Mouse (Mus musculus): ENCODE measurements around the gene Nfatc2.

The Nfatc2 gene

DNA sequence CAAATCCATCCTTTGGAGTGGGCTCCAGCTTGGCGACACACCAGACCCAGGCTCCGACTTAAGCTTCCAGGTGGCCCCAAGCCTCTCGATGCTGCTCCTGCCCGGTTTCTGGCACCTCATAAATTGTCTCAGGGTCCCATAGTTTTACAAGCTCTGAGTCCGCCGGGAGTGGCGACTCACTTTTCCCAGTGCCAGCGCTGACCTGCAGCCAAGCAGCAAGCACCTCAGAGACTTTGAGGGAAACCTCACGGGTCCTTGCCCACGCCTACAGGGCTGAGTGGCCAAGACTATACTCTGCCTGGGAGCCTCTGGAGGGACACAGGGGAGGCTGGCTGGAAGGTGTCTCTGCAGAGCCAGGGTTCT is 74.0 kb downstream of the Nfatc2 start:
- DNase-seq (ENCODE audit: low spot score): no peak

DNA sequence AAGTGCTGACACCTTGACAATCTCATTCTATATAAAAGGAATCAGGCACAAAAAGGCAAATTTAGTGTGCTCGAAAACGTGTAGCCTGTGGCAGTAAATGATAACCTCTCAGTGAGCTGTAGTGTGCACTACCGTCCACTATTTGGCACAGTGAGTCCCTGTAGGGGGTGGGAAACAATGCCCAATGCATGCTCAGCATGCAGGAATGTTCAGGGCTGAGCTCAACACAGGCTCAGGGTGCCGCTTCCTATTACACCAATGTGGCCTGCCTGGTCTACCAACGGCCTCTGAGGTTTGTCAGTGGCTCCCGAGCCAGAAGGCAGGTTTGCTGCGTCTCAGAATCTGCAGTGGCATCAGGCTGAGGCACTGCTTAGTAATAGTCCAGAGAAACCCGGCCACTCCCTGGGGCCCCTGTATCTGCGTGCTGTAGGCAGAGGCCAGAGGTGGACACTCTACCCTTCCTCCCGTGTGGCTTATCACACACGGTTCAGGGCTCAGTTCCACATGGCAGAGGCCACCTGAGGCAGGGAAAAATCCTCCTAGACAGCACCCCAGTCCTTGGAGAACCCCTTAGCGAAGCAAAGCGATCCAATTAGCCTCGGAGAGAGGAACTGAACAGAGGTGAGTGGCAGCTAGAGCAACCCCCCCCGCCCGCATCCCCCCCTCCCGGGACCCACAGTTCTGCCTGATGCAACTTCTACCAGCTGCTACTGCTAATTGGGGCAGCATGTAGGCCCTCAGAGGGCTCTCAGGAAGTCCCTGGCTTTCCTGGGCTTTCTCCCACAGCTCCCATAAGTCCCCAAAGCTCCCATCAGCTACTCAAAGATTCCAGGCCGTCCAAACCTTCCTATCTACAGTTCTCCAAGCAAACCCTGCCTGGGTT is 74.7 kb downstream of the Nfatc2 start:
- no peak for DNase-seq (ENCODE audit: low spot score)

DNA sequence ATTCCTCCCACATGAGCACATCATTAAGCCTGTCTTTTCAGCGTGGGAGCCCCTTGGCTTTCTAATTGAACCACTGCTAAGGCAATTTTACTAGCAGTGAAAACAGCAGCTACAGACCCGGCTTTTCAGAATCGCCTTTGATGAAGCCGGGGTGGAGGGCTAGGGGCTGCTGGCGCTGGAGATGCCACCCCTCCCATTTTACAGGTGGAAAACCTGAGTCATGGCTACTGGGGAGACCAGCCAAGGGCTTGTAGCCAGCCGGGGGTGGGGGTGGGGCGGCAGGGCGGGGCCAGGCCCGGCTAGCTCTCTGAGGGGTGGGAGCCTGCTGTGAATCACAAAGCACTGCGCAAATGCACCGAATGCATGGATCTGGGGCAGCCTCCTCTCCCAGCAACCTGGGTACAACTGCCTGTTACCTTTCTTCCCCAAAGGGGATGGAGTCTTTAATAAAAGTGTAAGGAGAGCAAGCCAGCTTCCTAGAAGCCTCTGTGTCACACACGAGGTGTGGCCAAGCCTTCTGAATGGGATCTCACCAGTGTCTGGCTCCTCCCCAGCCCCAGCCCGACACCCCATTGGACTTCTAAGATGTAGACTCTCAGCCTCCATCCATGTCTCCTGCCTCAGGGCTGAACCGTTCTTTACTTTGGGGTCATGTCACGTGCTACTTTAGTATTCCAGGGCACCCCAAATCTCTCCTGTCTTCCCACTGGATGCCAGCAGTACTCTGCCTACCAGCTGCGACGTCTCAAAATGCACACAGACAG is 75.9 kb downstream of the Nfatc2 start:
- DNase-seq (ENCODE audit: low spot score): no peak

DNA sequence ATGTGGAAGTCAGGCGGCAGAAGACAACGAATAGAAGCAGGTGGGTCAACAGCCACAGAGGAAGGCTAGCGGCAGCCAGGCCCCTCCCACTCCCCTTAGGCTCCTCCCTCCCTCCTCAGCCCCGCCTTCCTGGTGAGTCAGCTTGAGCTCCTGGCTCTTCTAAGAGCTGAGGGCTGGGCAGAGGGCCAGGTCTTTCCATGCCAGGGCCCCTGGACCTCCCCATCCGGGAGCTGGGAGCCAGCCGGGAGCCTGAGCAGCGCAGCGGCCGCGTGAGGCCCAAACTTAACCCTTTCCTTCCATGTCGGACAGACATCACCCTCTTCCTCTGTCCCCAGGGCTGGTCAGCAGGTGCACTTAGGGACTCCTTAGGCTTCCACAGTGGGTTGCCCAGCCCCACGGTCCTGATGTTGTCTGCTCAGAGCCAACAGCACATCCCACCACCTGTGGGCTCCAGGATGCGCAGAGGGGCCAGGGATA is 76.5 kb downstream of the Nfatc2 start:
- DNase-seq (ENCODE audit: low spot score): peak; percentile 90

DNA sequence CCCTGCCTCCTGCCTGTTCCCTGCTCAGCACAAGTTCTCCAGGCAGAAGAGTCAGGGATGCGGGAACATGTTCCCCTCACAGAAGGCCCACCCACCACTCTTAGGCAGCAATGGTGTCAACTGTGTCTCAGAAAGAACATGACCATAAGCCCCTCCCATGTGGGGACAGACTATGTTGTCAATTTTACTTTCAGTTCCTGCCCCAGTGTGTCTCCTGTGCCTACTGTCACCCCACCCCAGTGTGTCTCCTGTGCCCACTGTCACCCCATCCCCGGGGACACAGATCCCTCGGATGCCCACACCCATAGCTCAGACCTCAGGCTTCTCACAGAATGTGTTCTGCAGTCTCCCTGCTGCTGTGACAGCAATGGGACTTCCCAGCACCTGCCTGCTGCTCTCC is 79.2 kb downstream of the Nfatc2 start:
- no peak for DNase-seq (ENCODE audit: low spot score)

DNA sequence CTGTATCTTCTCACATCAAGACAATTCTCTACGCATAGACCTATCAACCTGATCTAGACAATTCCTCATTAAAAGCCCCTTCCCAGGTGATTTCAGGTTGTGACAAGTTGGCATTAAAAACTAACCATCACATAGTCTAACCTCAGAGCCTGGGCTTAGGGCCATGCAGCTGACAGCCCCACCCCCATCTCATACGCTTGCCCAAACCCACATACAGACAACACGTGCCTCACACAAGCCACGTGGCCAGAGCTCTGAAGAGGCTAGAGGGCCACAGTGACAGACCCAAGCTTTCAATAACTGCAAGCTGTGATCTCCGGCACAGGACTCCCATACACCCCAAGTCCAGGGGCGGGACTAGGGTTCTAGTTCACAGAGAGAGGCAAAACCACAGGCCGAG is 80.7 kb downstream of the Nfatc2 start:
- no peak for DNase-seq (ENCODE audit: low spot score)

DNA sequence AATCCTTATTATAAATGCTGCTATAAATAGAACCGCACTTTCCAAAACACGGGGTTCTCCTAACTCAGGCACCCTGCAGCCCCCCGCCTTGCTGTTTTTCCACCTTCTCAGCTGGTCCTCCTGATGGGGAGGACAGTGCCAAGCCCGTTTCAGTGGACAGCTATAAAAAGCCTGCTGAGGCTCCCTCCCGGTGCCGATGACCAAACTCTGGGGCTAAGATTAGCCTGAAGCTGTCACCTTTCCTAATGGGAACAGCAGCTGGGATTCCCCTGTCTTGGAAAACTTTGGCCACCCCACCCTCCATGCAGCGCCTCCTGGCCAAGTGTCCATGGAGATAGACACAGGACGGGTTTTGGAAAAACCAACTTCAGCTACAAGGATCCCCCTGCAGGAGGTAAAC is 81.9 kb downstream of the Nfatc2 start:
- no peak for DNase-seq (ENCODE audit: low spot score)

DNA sequence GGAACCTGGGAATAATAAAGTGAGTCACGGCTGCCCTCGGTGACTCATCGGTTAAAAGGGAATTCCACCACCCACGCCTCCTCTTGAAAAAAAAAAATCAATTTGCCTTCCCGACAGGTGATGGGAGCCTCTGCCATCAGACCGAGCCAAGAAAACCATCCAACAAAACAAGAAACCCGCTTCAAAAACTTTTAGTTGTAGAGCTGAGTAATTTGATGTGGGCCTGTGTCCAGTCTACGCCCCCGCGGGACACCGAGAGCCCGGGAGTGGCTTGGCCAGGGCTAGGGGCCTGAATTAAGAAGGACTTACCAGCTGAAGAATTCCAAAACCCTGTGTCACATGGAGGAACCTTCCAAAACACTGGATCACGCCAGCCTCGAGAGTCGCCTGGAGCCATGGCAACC is 83.2 kb downstream of the Nfatc2 start:
- DNase-seq (ENCODE audit: low spot score): peak; percentile 60

DNA sequence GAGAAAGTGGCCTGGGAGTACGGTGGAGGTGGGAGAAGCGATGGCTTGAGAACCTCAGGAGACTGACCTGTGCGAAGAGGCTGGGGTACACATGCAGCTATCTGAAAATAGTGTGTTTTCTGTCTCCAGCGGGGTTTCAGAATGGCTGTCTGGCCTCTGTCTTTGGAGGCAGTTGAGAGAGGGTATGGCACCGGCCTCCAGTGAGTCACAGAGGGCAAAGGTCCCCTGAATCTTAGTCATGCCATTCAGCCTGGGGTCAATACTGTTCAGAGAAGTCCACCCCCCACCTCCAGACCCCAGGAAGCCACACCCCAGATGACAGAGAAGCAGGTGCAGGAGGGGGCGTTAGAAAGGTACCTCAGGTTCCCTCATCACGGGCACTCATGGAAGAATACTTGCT is 83.7 kb downstream of the Nfatc2 start:
- DNase-seq (ENCODE audit: low spot score): no peak

DNA sequence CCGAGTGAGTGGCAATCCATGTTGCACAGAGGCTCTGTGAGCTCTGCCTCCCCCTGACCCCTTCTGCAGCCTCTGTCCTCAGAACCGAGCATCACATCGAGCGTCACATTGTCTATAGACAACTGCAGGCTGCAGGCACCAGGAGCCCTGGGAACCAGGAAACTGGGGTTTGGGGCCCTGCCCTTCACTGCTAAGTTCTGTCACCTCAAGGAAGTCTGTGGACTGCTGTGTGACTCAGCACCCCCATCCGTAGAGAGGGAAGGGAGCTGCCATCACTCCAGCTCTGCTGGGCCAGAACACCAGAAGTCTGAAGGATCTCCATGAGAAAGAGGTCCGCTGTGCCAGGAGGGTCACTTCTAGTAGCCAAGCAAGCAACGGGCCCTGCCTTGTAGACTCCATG is 84.7 kb downstream of the Nfatc2 start:
- DNase-seq (ENCODE audit: low spot score): no peak

DNA sequence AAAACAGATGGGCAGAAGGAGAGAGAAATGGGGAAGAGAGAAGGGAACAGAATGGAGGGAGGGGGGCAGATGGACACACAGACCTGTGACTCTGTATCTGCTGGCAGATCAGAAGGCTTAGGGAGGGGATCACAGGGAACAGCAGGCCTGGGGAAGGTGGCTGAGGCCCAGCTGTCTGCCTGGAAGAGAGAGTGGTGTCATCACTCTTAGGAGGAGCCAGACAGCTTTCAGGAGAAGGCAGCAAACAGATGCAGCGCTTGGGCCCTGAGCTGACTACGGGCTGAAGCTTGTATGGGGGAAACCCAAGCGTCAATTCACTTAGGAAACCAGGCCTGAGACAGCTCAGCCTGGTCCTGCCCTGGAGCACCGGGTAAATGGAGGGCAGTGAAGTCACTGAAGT is 86.0 kb downstream of the Nfatc2 start:
- no peak for DNase-seq (ENCODE audit: low spot score)

DNA sequence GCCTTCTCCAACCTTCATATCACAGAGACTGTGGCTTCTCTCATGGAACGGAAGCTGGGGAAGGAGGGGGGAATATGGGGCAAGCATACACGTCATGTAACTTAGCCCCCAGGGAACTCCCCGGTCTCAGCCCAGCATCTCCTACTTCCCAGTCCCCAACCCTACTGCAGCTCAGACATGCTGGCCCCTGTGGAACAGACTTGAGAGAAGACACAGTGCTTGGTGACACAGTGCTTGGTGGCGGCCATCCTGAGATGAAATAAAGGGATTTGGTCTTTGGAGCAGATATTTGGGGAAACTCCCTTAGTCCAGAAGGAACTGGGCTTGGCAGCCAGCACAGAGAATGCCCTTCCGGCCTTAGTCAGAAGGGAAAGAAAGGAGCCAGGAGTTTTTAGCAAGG is 87.3 kb downstream of the Nfatc2 start:
- DNase-seq (ENCODE audit: low spot score): no peak

DNA sequence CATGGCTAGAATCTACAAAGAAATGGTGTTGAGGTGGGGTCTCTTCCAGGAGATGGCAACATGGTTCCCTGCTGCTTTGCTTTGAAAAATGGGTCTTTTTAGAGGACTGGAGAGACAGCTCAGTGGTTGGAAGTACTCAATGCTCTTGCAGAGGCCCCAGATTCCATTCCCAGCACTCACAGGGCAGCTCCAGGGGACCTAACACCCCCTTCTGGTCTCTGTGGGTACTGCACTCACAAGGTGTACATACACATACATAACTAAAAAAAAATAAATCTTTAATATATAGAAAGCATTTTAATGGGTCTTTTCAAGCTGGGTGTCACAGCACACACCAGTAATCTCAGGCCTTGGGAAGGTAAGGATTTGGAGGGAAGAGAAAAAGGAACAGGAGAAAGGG is 89.9 kb downstream of the Nfatc2 start:
- DNase-seq (ENCODE audit: low spot score): no peak

DNA sequence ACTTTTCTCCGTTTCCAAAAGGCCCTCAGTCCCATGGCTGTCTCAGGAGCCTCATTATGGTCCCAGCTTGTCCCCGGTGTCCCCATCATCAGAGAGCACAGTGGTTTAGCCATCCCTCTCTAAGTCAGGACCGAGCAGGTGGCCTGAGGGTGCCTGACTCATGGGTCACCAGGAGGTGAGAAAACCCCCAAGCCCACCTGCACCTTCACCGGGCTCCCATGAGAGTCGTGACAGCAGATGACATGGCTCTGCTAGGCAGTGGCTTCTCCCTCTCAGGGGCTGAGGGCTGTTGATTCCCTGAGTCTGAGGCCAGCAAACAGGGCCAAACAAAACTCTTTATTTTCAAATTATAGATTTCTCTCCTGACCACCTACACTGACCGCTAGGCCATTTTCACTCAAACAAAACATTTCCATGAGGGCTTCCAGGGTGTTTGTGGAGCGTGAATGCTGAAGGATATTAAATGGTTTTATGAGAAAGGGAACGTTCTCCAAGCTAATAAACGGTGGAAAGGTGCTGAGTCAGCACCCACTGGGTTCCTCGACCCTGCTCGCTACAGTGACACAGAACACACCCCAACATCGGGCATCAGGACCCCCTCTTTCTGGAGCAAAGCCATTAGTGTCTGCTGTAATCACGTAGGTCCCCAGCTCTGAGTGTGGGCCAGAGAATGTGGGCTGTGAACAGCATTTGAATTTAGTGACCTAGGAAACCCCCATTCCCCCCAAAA is 92.8 kb downstream of the Nfatc2 start:
- no peak for DNase-seq (ENCODE audit: low spot score)

DNA sequence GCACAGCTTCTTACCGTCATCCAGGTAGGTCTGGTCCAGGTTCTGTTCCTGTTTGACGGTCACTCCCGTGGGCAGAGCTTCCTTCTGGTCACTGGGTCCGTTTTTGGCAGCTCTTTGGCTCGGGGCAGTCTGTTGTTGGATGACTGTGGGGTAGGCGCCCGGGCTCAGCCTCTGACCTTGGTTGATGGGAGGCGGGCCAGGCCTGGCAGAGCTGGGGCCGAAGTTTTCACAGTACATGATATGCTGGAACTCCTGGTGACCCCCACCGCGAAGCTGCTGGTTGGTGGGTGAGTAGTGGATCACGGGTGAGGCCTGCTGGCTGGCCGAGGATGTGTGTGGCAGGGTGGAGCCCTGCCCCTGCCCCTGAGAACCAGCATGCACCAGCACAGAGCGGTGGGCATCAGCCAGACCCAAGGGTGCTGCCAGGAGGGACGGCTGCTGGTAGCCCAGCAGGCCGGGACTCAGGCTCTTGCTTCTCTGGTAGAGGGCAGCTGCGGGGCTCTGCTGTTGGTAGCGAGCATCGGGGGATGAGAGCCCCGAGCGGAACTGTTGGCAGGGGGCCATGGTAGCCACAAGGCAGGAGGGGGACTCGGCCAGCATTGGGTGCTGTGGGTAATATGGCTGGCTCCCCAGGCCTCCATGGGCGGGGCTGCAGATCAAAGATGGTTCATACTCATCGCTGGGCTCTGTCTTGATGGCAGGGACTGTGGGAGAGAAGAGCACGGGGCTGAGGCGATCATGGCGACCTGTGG is 96.8 kb downstream of the Nfatc2 start:
- no peak for DNase-seq (ENCODE audit: low spot score)

DNA sequence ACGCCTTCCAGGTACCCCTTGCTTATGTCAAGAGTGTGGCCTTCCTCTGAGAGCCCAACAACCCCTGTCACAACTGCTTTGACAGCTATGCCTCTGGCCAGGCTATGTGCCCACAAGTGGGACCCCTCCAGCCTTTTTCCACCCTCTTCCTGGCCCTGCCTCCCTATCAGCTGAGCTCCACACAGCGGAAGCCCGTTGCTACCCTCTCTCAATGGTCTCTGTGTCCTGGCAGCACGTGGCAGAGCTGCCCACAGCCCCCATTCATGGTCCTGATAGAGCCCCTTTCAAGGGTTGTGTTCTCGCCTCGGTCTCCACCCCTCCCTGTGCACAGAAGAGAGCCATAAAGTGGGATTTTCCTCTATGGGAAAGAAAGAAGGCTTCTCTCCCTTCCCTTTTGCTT is 97.7 kb downstream of the Nfatc2 start:
- DNase-seq (ENCODE audit: low spot score): no peak

DNA sequence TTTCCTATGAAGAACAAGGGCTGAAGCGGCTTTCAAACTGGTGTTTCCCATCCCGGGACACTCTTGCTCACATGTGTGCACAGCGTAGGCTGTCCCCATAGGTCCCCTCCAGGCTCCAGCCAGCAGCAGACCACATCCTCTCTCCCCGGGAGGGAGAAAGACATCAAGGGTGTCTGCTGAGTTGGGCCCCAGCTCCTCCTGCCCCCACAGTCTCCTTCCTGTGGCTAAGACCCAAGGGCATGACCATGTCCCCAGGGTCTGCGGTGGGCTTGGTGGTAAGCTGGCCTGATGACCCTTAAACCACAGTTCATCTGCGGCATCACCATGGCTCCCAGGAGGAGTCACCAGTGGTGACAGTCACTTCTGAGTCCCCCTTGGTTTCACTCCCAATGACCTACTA is 100.7 kb downstream of the Nfatc2 start:
- DNase-seq (ENCODE audit: low spot score): no peak

DNA sequence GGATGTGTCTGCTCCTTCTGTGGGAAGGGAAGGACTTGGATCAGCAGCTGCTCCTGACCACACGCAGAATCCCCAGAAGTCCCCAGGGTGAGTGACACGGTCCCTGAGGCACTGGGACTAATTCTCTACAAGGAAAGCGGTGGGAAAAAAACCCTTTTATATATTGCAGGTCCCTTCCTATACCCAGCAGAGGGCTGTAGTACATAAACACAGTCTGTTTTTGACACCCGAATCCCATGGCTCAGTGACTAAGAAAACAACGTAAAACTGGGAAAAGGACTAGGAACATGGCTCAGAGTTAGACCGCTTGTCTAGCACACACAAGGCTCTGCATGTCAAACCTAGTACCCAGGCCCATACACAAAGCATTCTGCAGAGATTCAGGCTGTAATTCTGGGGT is 101.2 kb downstream of the Nfatc2 start:
- no peak for DNase-seq (ENCODE audit: low spot score)

DNA sequence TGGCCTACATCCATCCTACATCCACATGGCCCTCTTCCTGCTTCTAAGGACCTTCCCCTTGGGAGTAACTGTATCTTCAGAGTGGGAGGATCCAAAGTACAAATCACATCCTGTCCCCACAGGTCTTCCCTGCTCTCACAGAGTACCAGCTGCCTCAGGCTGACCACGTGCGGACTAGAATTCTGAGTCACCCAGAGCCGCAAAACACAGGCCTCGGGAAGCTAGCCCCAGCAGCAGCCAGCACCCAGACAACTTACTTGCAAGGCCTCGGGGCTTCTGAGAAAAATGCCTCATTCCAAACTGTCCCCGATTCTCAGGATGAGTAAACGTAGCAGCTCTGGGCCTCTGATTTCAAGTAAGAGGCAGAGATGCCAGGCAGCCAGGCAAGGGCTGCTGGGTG is 109.7 kb downstream of the Nfatc2 start:
- DNase-seq (ENCODE audit: low spot score): no peak

DNA sequence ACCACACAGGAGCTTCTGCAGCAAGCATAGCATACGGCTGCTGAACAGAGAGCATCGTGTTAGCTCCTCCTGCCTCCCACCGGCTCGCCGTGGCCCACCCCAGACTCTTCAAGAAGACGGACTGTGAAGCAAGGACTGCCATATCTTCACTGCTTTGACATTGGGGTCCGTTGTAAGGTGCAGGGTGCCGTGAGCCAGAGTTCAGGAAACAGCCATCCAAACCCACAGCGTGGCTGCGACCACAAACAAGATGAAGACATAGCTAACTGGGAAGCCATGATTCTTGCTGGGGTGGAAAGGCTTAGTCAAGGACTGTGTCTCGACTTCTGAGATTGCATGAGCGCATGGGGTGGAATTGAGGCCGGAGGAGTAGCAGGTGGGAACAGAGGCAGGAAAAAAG is 111.5 kb downstream of the Nfatc2 start:
- DNase-seq (ENCODE audit: low spot score): no peak

DNA sequence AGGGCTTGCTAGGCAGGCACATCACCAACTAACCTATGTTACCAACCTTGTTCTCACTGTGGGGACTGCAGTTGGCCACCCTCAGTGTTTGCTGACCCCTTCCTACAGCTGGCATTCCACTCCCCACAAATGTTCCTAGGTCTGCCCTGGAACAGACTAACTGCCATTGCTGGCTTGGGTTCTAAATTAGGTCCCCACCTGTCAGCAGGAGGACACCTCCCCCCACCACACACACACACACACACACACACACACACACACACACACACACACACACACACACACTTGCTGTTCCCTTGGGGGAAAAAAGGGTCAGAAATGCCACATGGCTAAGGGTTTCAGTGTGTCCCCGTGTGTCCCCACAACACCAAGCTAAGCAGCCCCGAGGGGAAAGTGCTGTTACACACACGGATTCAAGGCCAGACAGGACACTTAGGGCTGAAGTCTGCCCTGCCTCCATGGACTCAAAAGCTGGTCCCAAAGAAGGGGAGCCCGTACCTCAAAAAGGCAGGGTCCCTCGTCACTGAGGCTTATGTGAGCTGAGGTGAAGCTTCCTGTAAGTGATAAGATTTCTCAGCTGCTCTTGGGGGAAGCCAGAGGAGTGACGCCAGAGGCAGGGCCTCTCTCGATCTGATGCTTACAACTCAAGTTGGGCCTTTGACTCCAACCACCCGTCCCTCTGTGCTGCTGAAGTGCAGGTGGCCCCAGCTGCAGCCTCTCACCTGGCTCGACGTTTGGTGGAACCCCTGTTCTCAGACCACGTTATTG is 113.1 kb downstream of the Nfatc2 start:
- DNase-seq (ENCODE audit: low spot score): no peak
